Comparison of ENCODE assay signal across 8 mouse cellular contexts in the genomic region with DNA sequence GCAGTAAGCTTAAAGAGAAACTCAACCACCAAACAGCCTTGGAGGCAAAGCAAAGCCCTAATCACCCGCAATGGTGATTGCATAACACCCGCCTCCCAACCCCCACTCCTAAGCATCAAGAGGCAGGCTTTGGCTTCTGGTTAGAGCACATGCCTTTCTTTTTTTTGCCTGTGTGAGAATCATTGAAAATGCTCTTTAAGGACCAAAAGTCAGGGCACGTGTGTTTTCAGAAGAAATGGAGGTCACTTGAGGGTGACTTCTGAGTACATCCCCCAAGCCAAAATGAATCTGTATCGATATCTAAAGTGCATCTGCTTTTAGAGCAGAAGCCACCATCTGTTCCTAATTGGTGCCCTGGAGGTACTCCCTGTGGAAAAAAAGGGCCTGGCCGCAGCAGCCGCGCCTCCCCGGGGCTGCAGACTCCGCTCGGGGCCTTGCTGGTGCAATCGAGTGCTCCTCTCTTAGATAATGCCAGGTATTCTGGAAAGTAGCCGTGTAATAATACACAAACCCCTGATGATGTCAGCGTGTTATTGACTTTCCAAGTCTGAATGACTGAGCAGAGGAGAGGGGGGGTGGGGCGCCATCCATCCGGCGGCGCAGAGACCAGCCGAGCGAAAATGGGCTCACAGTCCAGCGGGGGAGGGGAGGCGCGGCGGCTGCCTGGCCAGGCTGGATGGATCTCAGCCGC.
DNase-seq lines count a peak whose midpoint lies in the region; ATAC-seq and TF ChIP-seq lines count a peak whose summit lies in the region.

No protein-coding gene starts in this region.

- peaks cover 23% of the 10 kb centered on the region for H3K4me1 ChIP-seq in hindbrain, postnatal 0 days (ENCODE audit: insufficient read depth, low read length)

- peak overlapping the region; percentile 57 for H3K4me2 ChIP-seq in hindbrain, postnatal 0 days (ENCODE audit: low read depth, low read length)

- peak; percentile 97 for ATAC-seq in hindbrain, postnatal 0 days
- ATAC-seq in megakaryocyte, adult 5-6 weeks (ENCODE audit: poor library complexity, severe bottlenecking) = peak; percentile 83

- no peak for TF ChIP-seq CTCF in hindbrain, postnatal 0 days (IDR thresholded peaks at IDR 0.05; ENCODE audit: low read depth)
- no peak for TF ChIP-seq CTCF in left cerebral cortex, adult 2 months (IDR thresholded peaks at IDR 0.05)

- intact Hi-C loops in left cerebral cortex, adult 2 months (cut with DNase I) = loop anchor here (1.0 to 10.0 kb wide), 10 partner anchors 43 to 1281 kb away; a partner anchor contains a TSS

- peak; percentile 97 for DNase-seq in R1 (ENCODE audit: low read depth, low spot score)
- DNase-seq in cerebellum, postnatal 25 days = peak; percentile 97 to 99
- peak; percentile 94 for DNase-seq in gastrocnemius, adult 18-20 months (ENCODE audit: low spot score)
- peak; percentile 98 for DNase-seq in hindbrain, postnatal 0 days (ENCODE audit: low spot score)
- DNase-seq in left cerebral cortex, adult 2 months (ENCODE audit: extremely low spot score in 1 of 2, low spot score in 2 of 2) = peak; percentile 93 to 94
- peak; percentile 92 to 94 for DNase-seq in right cerebral cortex, adult 2 months (ENCODE audit: low spot score in 2 of 2)
- DNase-seq in urinary bladder, postnatal 14 days (ENCODE audit: low spot score) = peak; percentile 95

- H3K4me3 ChIP-seq in hindbrain, postnatal 0 days (ENCODE audit: low read length) = peak overlapping the region; percentile 31
- peak overlapping the region; percentile 53 for H3K4me3 ChIP-seq in left cerebral cortex, adult 2 months

- H3K27me3 ChIP-seq in hindbrain, postnatal 0 days (ENCODE audit: insufficient read depth, low read length) = no peaks in the 10 kb centered on the region

- H3K36me3 ChIP-seq in hindbrain, postnatal 0 days (ENCODE audit: insufficient read depth, low read length) = no peaks in the 10 kb centered on the region

- peak overlapping the region; percentile 40 for H3K9ac ChIP-seq in hindbrain, postnatal 0 days (replicated peaks; ENCODE audit: low read length)

- no peaks in the 10 kb centered on the region for H3K9me3 ChIP-seq in hindbrain, postnatal 0 days (ENCODE audit: low read length)

- H3K27ac ChIP-seq in hindbrain, postnatal 0 days = peak overlapping the region; percentile 76
- H3K27ac ChIP-seq in left cerebral cortex, adult 2 months = peak overlapping the region; percentile 98

- under 1% methylated on average over 24 of the region's 24 CpGs for WGBS in hindbrain, postnatal 0 days

Comparison
In these comparisons a context has a peak if more than half of its experiments do, and no peak if none do; other contexts are left out.
1. Peak in every context shown above with its lines: DNase-seq, ATAC-seq, H3K4me3 ChIP-seq and H3K27ac ChIP-seq.